Mouse (Mus musculus) c-Kit-positive CD71-positive TER-119-positive erythroid progenitor cells, embryonic 14.5 days (primary cell): ENCODE measurements around the gene Coro7.

ENCODE experiments used
- DNase-seq: peaks from one replicate; pipeline ENCODE4 v3.0.0-alpha.2; 2013; ENCODE audit warnings: low spot score

The Coro7 gene

DNA sequence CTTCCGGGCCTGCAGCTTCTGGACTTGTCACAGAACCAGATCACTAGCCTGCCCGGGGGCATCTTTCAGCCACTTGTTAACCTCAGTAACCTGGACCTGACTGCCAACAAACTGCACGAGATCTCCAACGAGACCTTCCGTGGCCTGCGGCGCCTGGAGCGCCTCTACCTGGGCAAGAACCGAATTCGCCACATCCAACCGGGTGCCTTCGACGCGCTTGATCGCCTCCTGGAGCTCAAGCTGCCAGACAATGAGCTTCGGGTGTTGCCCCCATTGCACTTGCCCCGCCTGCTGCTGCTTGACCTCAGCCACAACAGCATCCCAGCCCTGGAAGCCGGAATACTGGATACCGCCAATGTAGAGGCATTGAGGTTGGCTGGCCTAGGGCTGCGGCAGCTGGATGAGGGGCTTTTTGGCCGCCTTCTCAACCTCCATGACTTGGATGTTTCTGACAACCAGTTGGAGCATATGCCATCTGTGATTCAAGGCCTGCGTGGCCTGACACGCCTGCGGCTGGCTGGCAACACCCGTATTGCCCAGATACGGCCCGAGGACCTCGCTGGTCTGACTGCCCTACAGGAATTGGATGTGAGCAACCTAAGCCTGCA is 31.1 kb downstream of the Coro7 start:
- DNase-seq: no peak

DNA sequence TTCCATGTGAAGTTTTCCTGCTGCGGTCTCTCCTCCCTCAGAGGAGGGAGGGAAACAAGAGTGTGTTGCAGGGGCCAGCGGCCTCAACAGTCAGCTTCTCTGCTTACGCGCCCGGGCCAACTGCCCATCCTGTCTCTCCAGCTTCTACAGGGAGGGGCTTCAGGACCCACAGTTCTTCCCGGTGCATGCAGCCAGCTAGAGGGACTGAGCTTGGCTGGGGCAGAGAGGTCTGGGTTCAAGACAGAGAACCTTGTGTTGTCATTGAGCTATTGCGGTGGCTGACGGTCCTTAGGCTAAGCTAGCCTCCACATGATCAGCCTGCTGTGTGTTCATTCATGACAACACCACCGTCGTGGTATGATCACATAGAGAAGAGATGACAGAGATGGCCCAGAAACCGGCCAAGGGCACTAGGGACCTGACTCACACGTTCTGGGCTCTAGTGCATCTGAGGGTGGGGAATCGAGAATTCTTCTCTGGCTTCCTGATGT is 31.9 kb downstream of the Coro7 start:
- DNase-seq: no peak

GRCm38 (mm10) chr16:4646831-4647230 is 32.7 kb downstream of the Coro7 start:
- no peak for DNase-seq

DNA sequence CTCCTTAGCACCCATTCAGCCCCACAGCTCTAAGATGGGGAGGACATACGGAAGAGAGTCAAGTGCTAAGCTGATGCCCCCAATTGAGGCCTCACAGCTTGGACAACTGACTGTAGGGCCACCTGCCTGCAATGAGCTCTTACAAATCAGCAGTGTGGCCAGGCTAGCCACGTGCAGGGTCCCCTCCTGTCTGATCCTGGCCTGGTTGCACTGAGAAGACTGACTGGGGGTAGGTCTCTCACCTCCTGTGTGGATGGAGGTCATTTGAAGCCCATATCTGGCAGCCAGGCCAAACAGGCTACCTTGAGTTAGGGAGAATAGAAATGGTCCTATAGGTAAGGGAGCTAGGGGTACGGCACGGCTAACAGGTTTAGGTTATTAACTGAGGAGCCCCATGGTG is 33.7 kb downstream of the Coro7 start:
- DNase-seq: no peak

- no peak for DNase-seq
Measured at GRCm38 (mm10) chr16:4643670-4644419, 35.7 kb downstream of the Coro7 start.

DNA sequence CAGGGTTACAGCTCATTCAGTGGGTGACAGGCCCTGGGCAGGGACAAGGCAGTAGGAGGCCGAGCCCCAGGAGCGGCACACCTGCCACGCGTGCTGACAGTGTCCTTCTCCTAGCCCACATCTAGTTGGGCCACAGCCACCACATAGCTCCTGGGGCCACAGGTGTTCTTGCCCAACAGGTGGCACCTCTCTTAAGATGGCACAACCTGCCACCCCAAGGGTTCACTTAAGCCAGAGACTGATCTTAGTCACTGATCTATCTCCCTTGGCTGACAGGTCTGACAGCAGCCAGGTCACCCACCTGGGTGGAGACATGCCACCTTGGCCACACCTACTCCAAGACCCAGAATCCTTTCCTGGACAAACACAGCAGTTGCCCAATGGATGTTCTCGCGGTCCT is 36.6 kb downstream of the Coro7 start:
- no peak for DNase-seq

- no peak for DNase-seq
Measured at GRCm38 (mm10) chr16:4642190-4642589, 37.4 kb downstream of the Coro7 start.

- no peak for DNase-seq
Measured at GRCm38 (mm10) chr16:4641119-4641838, 38.3 kb downstream of the Coro7 start.

DNA sequence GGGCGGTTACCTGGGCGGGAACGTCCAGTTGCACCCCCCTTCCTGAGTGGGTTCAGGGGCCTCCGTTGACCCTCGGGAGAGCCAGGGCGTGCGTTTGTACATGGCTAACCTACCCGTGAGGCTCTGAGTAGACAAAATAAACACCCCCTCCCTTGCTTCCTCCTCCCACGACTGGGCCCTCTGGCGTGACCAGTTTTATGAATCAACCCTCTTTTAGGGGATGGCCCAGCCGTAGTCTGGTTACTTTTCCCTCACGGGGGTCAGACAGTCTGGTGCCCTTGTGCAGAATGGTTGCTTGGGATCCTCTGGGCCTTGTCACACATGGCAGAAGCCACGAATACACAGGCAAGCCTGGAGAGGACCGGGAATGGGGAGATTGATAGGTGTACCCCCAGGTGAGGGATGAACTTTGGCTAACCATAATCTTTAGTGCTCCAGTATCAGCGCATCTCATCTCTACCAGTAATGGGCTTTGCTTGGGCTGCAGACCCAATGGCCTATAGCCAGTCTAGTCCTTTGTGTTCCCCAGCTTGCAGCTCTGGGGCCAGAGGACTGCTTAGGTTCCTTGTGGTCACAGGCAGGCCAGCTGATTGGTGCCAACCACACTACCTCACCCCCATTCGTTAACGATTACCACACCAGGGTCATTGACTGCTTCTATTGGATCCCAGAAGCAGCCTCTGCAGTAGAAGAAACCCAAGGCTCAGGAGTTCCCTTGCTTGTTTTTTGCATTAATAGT is 39.1 kb downstream of the Coro7 start:
- no peak for DNase-seq

DNA sequence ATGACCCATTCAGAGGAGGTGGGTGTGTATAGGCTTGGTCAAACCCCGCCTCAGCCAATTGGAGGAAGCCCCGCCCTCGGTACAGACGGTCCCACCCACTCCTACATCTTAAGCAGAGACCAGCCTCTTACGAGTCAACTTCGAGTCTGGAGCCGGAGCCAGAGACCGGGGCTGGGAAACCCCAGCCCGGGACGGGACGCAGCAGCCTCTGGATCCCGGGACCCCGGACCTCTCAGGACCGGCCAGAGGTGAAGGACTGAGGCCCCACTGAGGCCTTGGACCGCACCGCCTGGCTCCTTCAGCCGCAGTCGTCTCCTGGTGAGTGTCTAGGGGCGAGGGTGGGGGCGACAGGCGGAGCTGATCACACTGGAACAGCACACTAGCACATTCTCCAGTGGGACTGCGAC is 39.7 kb downstream of the Coro7 start, which contains the start of the genes Vasn and Dnaja3:
TSS of gene Vasn (plus strand) at position 111 of the 407 bp plus-strand sequence.
TSS of gene Dnaja3 (plus strand) at position 159 of the 407 bp plus-strand sequence.
- peak; percentile 86 for DNase-seq

- DNase-seq: no peak
Measured at GRCm38 (mm10) chr16:4638891-4639390, 40.6 kb downstream of the Coro7 start.

DNA sequence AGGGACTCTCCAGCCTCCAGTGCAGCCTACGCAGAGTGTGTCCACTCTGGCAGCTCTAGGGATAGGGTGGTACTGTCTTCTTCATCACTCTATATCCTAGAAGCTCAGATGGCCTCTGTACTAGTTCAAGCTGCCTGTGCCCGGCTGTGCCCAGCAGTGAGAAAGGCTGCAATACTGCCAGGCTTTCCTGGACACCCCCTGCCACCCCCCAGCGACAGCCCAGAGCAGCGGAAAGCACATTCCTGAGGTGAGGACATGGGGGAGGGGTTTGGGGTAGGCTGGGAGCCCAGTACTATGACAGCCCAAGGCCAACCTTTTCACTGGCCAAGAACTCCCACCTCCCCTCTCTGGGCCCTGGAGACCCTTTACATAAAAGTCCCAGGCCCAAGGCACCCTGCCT is 43.8 kb downstream of the Coro7 start:
- DNase-seq: no peak

DNA sequence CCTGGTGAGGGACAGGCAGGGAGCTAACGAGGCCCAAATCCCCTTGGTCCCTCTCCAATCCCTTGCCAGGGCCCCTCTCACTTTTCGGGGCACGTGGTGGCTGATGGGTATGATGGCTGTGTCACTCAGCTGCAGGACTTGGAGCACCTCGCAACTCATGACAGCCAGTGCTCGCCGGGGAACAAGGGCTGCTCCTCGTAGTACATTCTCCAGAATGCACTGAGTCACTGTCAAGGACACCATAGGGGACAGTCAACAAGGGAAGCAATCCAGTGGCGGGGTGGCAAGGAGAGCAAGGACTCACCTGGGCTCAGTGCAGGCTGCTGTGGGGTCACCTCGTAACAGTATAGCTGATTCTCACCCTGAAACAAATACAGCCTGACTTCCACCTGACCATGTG is 44.9 kb downstream of the Coro7 start:
- no peak for DNase-seq

GRCm38 (mm10) chr16:4633661-4634060 is 45.9 kb downstream of the Coro7 start:
- no peak for DNase-seq

- no peak for DNase-seq
Measured at GRCm38 (mm10) chr16:4632050-4632449, 47.5 kb downstream of the Coro7 start.

GRCm38 (mm10) chr16:4629950-4630349 is 49.6 kb downstream of the Coro7 start:
- DNase-seq: peak; percentile 69

DNA sequence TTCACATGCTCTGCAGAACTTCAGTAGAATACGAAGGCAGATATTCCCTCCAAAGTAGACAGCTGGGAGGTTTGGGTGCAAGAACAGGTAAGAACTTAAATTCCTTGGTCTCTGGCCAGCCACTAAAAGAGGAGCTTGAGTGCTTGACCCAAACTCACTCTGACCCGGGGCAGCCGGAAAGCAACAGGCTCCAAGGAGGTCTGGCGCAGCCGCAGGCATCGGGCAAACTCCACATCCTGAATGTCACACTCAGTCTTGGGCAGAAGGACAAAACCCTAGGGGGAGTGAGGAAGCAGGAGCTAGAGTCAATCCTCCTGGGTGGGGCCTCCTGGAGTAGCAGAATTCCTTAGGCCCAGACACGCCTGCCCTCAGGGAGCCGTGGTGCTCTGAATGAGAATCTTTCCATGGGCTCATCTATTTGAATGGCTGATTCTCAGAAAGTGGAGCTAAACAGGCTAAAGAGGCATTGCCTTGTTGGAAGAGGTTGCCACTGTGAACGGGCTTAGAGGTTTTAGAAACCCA is 50.6 kb downstream of the Coro7 start:
- no peak for DNase-seq

- no peak for DNase-seq
Measured at GRCm38 (mm10) chr16:4627105-4627504, 52.5 kb downstream of the Coro7 start.

DNA sequence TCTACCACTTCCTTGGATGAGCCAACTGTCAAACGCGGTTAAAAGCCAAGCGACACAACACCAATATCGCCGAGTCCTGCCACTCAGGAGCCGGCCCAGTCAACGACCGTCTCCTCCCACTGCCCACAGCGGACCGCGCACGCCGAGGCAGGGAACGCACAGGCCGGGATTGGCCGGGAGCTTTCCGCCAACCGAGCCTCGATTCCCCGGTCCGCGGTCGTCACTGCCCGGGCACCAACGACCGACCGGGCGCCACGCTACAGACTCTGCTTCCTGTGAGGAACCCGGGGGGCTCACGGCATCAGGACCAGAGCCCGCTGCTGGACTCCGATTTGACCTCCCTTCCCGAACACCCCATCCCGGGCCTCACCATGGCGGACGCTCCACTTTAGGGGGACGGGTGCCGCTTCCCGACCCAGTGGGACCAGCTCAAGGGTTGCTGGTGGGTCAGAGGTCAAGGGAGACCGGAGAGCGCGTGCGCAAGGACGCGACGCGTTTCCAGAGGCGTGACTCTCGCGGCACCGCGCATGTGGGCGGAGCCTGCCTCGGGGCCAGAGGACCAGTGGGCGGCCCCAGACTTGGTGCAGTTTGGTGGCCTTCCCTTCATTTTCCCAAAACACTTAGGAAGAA is 55.0 kb downstream of the Coro7 start, which contains the start of gene Pam16:
TSS of gene Pam16 (minus strand) at position 508 of the 630 bp plus-strand sequence.
- DNase-seq: peak; percentile 88

GRCm38 (mm10) chr16:4624074-4624473 is 55.5 kb downstream of the Coro7 start:
- DNase-seq: peak; percentile 55

- no peak for DNase-seq
Measured at GRCm38 (mm10) chr16:4616829-4617228, 62.7 kb downstream of the Coro7 start.
